Mouse (Mus musculus): ENCODE data around the gene Fam57b.

Fam57b gene

GRCm38 (mm10) chr7:126823202-126823711 lies 25.8 kb downstream of the Fam57b start:
- no peak for DNase-seq (ENCODE audit: extremely low read depth, low read depth, low spot score)

GRCm38 (mm10) chr7:126823940-126824339 lies 26.5 kb downstream of the Fam57b start:
- DNase-seq (ENCODE audit: extremely low read depth, low read depth, low spot score), result no peak

- DNase-seq (ENCODE audit: extremely low read depth, low read depth, low spot score), result no peak
These were observed 27.9 kb downstream of the Fam57b start for GRCm38 (mm10) chr7:126825403-126825802.

GRCm38 (mm10) chr7:126825952-126826351 lies 28.5 kb downstream of the Fam57b start:
- no peak for DNase-seq (ENCODE audit: extremely low read depth, low read depth, low spot score)

- no peak for DNase-seq (ENCODE audit: extremely low read depth, low read depth, low spot score)
These were observed 34.1 kb downstream of the Fam57b start, which contains the start of gene 4930451I11Rik for GRCm38 (mm10) chr7:126831539-126831938. Gene 4930451I11Rik (minus strand): TSS chr7:126831639.

- DNase-seq (ENCODE audit: extremely low read depth, low read depth, low spot score), result no peak
These were observed 34.6 kb downstream of the Fam57b start for GRCm38 (mm10) chr7:126832036-126832598.

GRCm38 (mm10) chr7:126833294-126833693 lies 35.8 kb downstream of the Fam57b start:
- DNase-seq (ENCODE audit: extremely low read depth, low read depth, low spot score), result no peak

- no peak for DNase-seq (ENCODE audit: extremely low read depth, low read depth, low spot score)
These were observed 45.8 kb downstream of the Fam57b start for GRCm38 (mm10) chr7:126843276-126843675.

- no peak for DNase-seq (ENCODE audit: extremely low read depth, low read depth, low spot score)
These were observed 48.0 kb downstream of the Fam57b start for GRCm38 (mm10) chr7:126845516-126845915.

GRCm38 (mm10) chr7:126847116-126847420 lies 49.6 kb downstream of the Fam57b start, which contains the start of gene Doc2a:
Gene Doc2a (plus strand): TSS chr7:126847416.
- no peak for DNase-seq (ENCODE audit: extremely low read depth, low read depth, low spot score)

- no peak for DNase-seq (ENCODE audit: extremely low read depth, low read depth, low spot score)
These were observed 50.2 kb downstream of the Fam57b start for GRCm38 (mm10) chr7:126847421-126848398.

GRCm38 (mm10) chr7:126848794-126849193 lies 51.3 kb downstream of the Fam57b start:
- DNase-seq (ENCODE audit: extremely low read depth, low read depth, low spot score), result no peak

- no peak for DNase-seq (ENCODE audit: extremely low read depth, low read depth, low spot score)
These were observed 52.7 kb downstream of the Fam57b start for GRCm38 (mm10) chr7:126850161-126850560.

- DNase-seq (ENCODE audit: extremely low read depth, low read depth, low spot score), result no peak
These were observed 53.7 kb downstream of the Fam57b start for GRCm38 (mm10) chr7:126851192-126851591.

GRCm38 (mm10) chr7:126853454-126853853 lies 56.0 kb downstream of the Fam57b start:
- no peak for DNase-seq (ENCODE audit: extremely low read depth, low read depth, low spot score)

- DNase-seq (ENCODE audit: extremely low read depth, low read depth, low spot score), result no peak
These were observed 58.2 kb downstream of the Fam57b start for GRCm38 (mm10) chr7:126855641-126856040.

GRCm38 (mm10) chr7:126856741-126857420 lies 59.4 kb downstream of the Fam57b start:
- DNase-seq (ENCODE audit: extremely low read depth, low read depth, low spot score), result no peak

- DNase-seq (ENCODE audit: extremely low read depth, low read depth, low spot score), result no peak
These were observed 63.5 kb downstream of the Fam57b start for GRCm38 (mm10) chr7:126860987-126861386.

- DNase-seq (ENCODE audit: extremely low read depth, low read depth, low spot score), result no peak
These were observed 64.1 kb downstream of the Fam57b start, which contains the start of gene Hirip3 for GRCm38 (mm10) chr7:126861429-126862130. Gene Hirip3 (plus strand): TSS chr7:126861972.

GRCm38 (mm10) chr7:126862147-126862784 lies 64.8 kb downstream of the Fam57b start, which contains the start of gene Ino80e:
Gene Ino80e (minus strand): TSS chr7:126862377.
- no peak for DNase-seq (ENCODE audit: extremely low read depth, low read depth, low spot score)

Data from fat pad, adult 2 months (tissue).